Mouse (Mus musculus) liver, postnatal 0 days (tissue): Measurements from ENCODE around the gene Nkx2-5.

ENCODE experiments used
- CTCF ChIP-seq: sonication (generic); IDR thresholded peaks from 2 replicates; pipeline ENCODE4 v1.5.1; 2016; ENCODE audit warnings: antibody characterized with exemption, low read depth
- EP300 ChIP-seq: IDR thresholded peaks from 2 replicates; pipeline ENCODE4 v1.6.1; 2016; ENCODE audit warnings: antibody characterized with exemption, low read depth, mild to moderate bottlenecking

- no peak for TF ChIP-seq CTCF
- no peak for TF ChIP-seq EP300
Measured at GRCm38 (mm10) chr17:26852262-26852661, 7.5 kb upstream of the Nkx2-5 start.
